Mouse (Mus musculus) stomach, postnatal 0 days (tissue): ENCODE data around the gene Osbpl6.

Experiments
- CTCF ChIP-seq: IDR thresholded peaks from 2 replicates; pipeline ENCODE4 v1.5.1; 2016; ENCODE audit warnings: antibody characterized with exemption, low read depth, mild to moderate bottlenecking, moderate library complexity
- EP300 ChIP-seq: optimal IDR thresholded peaks from 2 replicates; pipeline ENCODE3; 2016; ENCODE audit warnings: antibody characterized with exemption

- TF ChIP-seq CTCF (no peak), EP300 (no peak)
Observed at GRCm38 (mm10) chr2:76418142-76418518, 11.8 kb downstream of the Osbpl6 start.
